Mouse (Mus musculus): ENCODE results near the gene Mapk9. TPM values are rescaled to one million over a fixed set of nuclear protein-coding genes. Genes with fewer than 3 reads are reported as not detected.

Gene Mapk9
- polyA plus RNA-seq, 1 experiment from 2014 or later, result 43.6 TPM

DNA sequence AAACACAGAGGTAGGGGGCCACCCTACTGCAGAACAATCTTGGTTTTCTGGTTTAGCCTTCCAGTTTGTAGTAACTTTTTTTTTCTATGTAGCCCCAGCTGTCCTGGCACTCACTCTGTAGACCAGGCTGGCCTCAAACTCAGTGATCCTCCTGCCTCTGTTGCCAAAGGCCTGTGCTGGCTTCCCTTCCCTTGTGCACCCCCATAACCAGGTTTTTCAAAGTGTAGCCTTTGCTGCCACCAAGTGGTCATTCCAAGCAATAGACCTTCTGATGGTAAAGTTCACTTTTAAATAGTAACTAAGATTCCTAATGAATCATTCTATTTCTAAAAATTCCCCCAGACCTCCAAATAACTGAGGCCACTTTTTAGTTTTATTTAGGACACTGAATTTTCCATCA, 23.2 kb downstream of the Mapk9 start:
- no peak overlapping the region for H3K4me2 ChIP-seq (ENCODE audit: low read length)
- H3K4me1 ChIP-seq (ENCODE audit: control insufficient read depth, insufficient read depth, low read length), result no peaks in the 10 kb centered on the region
- no peak overlapping the region for H3K27ac ChIP-seq (ENCODE audit: low read depth, low read length)
- ATAC-seq (peak; percentile 68; the same call in 1 of the 2 replicates), DNase-seq (ENCODE audit: low spot score) (peak; percentile 81)
- no peak overlapping the region for H3K4me3 ChIP-seq (ENCODE audit: low read depth, low read length)
- peaks cover 56% of the 10 kb centered on the region for H3K36me3 ChIP-seq (ENCODE audit: control insufficient read depth, insufficient read depth, low read length)
- H3K27me3 ChIP-seq (replicated peaks; ENCODE audit: control insufficient read depth, insufficient read depth, low read length), result no peaks in the 10 kb centered on the region
- no peak overlapping the region for H3K9ac ChIP-seq (ENCODE audit: low read length)
- H3K9me3 ChIP-seq (replicated peaks; ENCODE audit: control insufficient read depth, low read length), result no peaks in the 10 kb centered on the region

DNA sequence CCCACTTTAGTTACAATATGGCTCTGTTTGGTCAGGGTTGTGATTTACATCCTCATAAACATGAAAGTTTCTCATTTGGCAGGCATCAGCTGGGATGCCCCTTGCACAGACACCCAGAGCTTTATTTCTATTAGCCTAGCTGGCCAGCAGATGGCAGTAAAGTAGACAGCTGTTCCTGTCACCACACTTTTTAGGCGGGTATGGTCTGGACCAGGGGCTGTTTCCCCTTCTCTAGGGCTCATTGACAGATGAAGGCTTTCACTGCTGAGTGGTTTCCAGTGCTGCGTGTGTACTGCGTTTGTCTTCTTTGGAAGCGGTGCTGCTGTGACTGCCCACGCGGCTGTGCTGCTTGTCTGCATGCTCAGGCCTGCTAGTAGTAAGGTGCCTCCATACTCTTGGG, 25.4 kb downstream of the Mapk9 start:
- H3K9ac ChIP-seq (ENCODE audit: low read length), result no peak overlapping the region
- no peak overlapping the region for H3K4me3 ChIP-seq (ENCODE audit: low read depth, low read length)
- no peak overlapping the region for H3K4me2 ChIP-seq (ENCODE audit: low read length)
- H3K9me3 ChIP-seq (replicated peaks; ENCODE audit: control insufficient read depth, low read length), result no peaks in the 10 kb centered on the region
- peaks cover 55% of the 10 kb centered on the region for H3K36me3 ChIP-seq (ENCODE audit: control insufficient read depth, insufficient read depth, low read length)
- ATAC-seq, result peak; percentile 67; the same call in 1 of the 2 replicates
- H3K4me1 ChIP-seq (ENCODE audit: control insufficient read depth, insufficient read depth, low read length), result peaks cover under 1% of the 10 kb centered on the region; the same call in 1 of the 2 replicates
- H3K27me3 ChIP-seq (replicated peaks; ENCODE audit: control insufficient read depth, insufficient read depth, low read length), result no peaks in the 10 kb centered on the region
- no peak overlapping the region for H3K27ac ChIP-seq (ENCODE audit: low read depth, low read length)
- WGBS, result 56% methylated on average over 6 of the region's 6 CpGs
- peak; percentile 78 for DNase-seq (ENCODE audit: low spot score)

DNA sequence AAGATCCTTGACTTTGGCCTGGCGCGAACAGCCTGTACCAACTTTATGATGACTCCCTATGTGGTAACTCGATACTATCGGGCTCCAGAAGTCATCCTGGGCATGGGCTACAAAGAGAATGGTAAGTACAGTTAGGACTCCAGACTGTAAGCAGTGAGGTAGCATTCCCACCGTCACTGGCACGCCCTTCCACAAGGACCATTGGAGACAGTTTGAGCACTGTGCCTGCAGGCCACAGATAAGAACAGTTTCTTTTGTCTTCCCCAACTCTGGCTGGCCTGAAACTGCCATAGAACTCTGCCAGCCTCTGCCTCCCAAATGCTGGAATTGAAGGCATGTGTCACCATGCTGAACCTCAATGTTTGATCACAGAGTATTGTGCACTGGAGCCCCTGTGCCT, 26.2 kb downstream of the Mapk9 start:
- peaks cover 8% of the 10 kb centered on the region; the same call in 1 of the 2 replicates for H3K4me1 ChIP-seq (ENCODE audit: control insufficient read depth, insufficient read depth, low read length)
- DNase-seq (ENCODE audit: low spot score), result no peak
- no peak overlapping the region for H3K27ac ChIP-seq (ENCODE audit: low read depth, low read length)
- H3K9ac ChIP-seq (ENCODE audit: low read length), result no peak overlapping the region
- no peak for ATAC-seq
- no peaks in the 10 kb centered on the region for H3K27me3 ChIP-seq (replicated peaks; ENCODE audit: control insufficient read depth, insufficient read depth, low read length)
- peaks cover 49% of the 10 kb centered on the region for H3K36me3 ChIP-seq (ENCODE audit: control insufficient read depth, insufficient read depth, low read length)
- H3K9me3 ChIP-seq (replicated peaks; ENCODE audit: control insufficient read depth, low read length), result no peaks in the 10 kb centered on the region
- H3K4me3 ChIP-seq (ENCODE audit: low read depth, low read length), result no peak overlapping the region
- no peak overlapping the region for H3K4me2 ChIP-seq (ENCODE audit: low read length)
- 93% methylated on average over 6 of the region's 6 CpGs for WGBS

DNA sequence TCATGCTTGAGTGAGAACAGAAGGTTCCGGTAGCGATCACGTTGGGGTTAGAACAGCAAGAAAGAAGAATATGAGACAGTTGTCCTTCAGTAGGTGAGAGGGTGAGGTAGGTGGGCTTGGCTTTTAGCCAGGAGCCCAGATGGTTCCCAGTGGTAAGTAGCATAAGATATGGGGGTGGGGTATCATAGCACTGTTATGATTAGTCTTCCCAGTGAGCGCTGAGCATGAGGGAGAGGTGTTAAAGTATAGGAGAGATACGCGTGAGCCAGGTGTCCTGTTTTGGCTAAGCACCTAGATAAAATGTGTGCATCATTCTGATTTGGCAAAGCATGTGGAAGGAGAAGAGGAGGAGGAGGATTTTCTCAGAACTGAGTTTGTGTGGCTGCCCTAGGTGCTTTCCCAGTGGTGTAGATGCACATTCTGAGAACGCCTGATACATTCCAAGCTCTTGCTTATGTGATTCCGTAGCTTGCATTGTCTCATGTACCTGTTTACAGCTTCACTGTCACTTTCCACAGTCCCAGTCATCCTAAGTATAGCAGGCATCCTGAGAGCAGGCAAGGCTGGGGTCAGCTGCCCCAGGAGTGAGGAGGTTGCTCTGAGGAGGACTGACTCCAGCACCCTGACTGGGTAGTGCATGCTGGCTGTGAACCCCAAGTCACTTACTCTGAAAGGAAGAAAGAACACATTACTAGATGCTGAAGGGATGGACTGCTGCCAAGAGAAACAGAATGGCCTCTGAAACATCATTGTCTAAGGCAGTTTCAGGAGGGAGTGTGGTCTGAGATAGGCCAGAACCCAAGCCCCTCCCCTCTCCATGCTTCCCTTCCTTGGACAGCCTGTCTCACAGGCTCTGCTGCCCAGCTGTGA, 30.6 kb downstream of the Mapk9 start:
- Histone ChIP-seq H3K9ac (ENCODE audit: low read length) (no peak overlapping the region), H3K4me1 (ENCODE audit: control insufficient read depth, insufficient read depth, low read length) (peaks cover 8% of the 10 kb centered on the region; the same call in 1 of the 2 replicates), H3K36me3 (ENCODE audit: control insufficient read depth, insufficient read depth, low read length) (peaks cover 62% of the 10 kb centered on the region), H3K9me3 (replicated peaks; ENCODE audit: control insufficient read depth, low read length) (no peaks in the 10 kb centered on the region), H3K27ac (ENCODE audit: low read depth, low read length) (peak overlapping the region; percentile 71), H3K4me3 (ENCODE audit: low read depth, low read length) (no peak overlapping the region), H3K27me3 (replicated peaks; ENCODE audit: control insufficient read depth, insufficient read depth, low read length) (no peaks in the 10 kb centered on the region), H3K4me2 (ENCODE audit: low read length) (no peak overlapping the region)
- DNase-seq (ENCODE audit: low spot score), result peak; percentile 57
- peak; percentile 69; the same call in 1 of the 2 replicates for ATAC-seq
- WGBS, result 76% methylated on average over 8 of the region's 8 CpGs

DNA sequence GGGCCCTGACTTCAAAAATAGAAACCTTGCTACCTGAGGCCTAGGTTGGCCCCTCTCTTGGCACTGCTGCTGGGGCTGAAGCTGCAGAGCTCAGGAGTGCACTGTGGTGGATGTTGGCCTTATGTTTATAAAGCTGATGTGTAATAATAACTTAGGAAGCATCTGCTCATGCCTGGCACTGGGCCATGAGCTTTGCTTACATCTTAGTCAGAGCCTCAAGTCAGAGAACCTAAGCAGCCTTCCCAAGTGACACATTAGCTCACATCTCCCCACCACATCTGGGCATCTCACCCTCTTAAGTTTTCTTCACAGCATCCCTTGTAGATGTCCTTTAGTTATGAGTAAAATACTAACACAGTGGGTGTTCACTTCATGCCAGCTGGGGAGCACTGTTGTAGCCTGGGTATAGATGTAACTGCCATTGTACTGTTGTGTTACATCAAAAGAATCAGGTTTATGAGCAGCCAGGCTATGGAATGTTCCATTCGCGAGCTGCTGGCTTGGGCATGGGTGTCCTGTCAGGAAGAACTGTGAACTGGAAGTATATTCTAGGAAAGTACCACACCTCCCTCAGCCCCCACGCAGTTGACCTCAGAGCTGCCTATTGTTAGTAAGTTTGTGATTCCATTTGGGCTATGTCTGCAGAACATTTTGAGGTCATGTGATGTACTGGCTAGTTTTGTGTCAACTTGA, 33.5 kb downstream of the Mapk9 start:
- Histone ChIP-seq H3K27ac (ENCODE audit: low read depth, low read length) (no peak overlapping the region), H3K4me3 (ENCODE audit: low read depth, low read length) (no peak overlapping the region), H3K9me3 (replicated peaks; ENCODE audit: control insufficient read depth, low read length) (no peaks in the 10 kb centered on the region), H3K27me3 (replicated peaks; ENCODE audit: control insufficient read depth, insufficient read depth, low read length) (no peaks in the 10 kb centered on the region), H3K4me2 (ENCODE audit: low read length) (no peak overlapping the region), H3K4me1 (ENCODE audit: control insufficient read depth, insufficient read depth, low read length) (peaks cover 8% of the 10 kb centered on the region; the same call in 1 of the 2 replicates), H3K36me3 (ENCODE audit: control insufficient read depth, insufficient read depth, low read length) (peaks cover 53% of the 10 kb centered on the region), H3K9ac (ENCODE audit: low read length) (no peak overlapping the region)
- ATAC-seq (no peak), DNase-seq (ENCODE audit: low spot score) (no peak)
- 95% methylated on average over 3 of the region's 3 CpGs for WGBS

DNA sequence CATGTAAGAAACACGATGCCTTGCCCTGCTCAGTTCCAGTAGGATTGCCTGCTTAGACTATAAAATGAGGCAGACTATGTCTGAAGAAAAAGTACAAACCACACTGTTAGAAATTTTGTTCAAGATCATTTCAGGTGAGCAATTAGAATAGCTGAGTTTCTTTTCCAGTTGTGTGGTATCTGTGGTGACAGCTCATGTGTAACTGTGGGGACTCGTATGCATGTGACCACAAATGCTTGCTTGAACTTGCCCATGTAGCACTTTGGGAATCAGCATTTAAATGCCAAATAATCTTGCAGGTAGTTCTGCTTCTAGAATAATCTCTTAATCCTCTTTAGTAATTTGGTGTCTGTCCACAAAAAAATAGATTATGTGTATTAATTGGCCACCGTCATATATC, 36.8 kb downstream of the Mapk9 start:
- no peak overlapping the region for H3K4me3 ChIP-seq (ENCODE audit: low read depth, low read length)
- WGBS, result 93% methylated on average over 3 of the region's 3 CpGs
- H3K9ac ChIP-seq (ENCODE audit: low read length), result no peak overlapping the region
- H3K9me3 ChIP-seq (replicated peaks; ENCODE audit: control insufficient read depth, low read length), result no peaks in the 10 kb centered on the region
- ATAC-seq (no peak), DNase-seq (ENCODE audit: low spot score) (no peak)
- no peak overlapping the region for H3K27ac ChIP-seq (ENCODE audit: low read depth, low read length)
- H3K27me3 ChIP-seq (replicated peaks; ENCODE audit: control insufficient read depth, insufficient read depth, low read length), result no peaks in the 10 kb centered on the region
- H3K36me3 ChIP-seq (ENCODE audit: control insufficient read depth, insufficient read depth, low read length), result peaks cover 55% of the 10 kb centered on the region
- H3K4me2 ChIP-seq (ENCODE audit: low read length), result no peak overlapping the region
- H3K4me1 ChIP-seq (ENCODE audit: control insufficient read depth, insufficient read depth, low read length), result no peaks in the 10 kb centered on the region

DNA sequence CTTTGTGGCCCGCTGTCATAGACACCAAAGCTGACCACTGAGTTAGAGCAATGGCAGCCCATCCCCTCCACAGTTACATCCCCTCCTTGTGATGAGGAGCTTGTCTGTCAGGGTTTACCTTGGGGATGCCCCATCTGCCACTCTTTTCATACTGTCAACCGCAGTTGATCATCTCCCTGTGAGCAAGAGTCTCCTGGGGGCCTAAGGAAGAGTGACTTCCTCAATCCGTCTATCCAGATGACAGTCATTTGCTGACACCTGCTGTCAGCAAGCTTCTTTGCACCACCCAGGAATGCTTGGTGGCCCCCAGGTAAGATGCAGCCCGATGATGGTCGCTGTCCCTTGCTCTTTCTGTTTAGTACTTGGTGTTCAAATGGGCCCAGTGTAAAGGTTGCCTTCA, 41.9 kb downstream of the Mapk9 start:
- Histone ChIP-seq H3K27me3 (replicated peaks; ENCODE audit: control insufficient read depth, insufficient read depth, low read length) (no peaks in the 10 kb centered on the region), H3K27ac (ENCODE audit: low read depth, low read length) (no peak overlapping the region), H3K9ac (ENCODE audit: low read length) (no peak overlapping the region), H3K4me2 (ENCODE audit: low read length) (no peak overlapping the region), H3K4me1 (ENCODE audit: control insufficient read depth, insufficient read depth, low read length) (no peaks in the 10 kb centered on the region), H3K9me3 (replicated peaks; ENCODE audit: control insufficient read depth, low read length) (no peaks in the 10 kb centered on the region), H3K36me3 (ENCODE audit: control insufficient read depth, insufficient read depth, low read length) (peaks cover 23% of the 10 kb centered on the region), H3K4me3 (ENCODE audit: low read depth, low read length) (no peak overlapping the region)
- WGBS, result 86% methylated on average over 5 of the region's 5 CpGs
- no peak for ATAC-seq
- no peak for DNase-seq (ENCODE audit: low spot score)

DNA sequence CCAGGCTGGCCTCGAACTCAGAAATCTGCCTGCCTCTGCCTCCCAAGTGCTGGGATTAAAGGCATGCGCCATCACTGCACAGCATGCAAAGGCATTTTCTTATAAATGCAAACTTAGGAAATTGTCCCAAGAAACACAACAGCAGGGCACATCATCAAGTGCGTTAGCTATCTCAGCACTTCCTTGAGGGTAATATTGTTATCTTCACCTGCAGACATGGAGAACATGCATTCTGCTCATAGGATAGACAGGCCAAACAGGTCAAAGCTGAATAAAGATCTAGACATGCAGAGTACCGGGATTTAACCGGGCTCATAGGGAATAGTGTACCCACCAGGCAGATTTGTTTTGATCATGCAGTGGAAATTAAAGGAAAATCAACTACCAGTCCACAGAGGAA, 45.4 kb downstream of the Mapk9 start:
- no peaks in the 10 kb centered on the region for H3K9me3 ChIP-seq (replicated peaks; ENCODE audit: control insufficient read depth, low read length)
- H3K9ac ChIP-seq (ENCODE audit: low read length), result no peak overlapping the region
- 94% methylated on average over 5 of the region's 5 CpGs for WGBS
- DNase-seq (ENCODE audit: low spot score), result no peak
- H3K4me1 ChIP-seq (ENCODE audit: control insufficient read depth, insufficient read depth, low read length), result no peaks in the 10 kb centered on the region
- H3K27me3 ChIP-seq (replicated peaks; ENCODE audit: control insufficient read depth, insufficient read depth, low read length), result no peaks in the 10 kb centered on the region
- H3K4me2 ChIP-seq (ENCODE audit: low read length), result no peak overlapping the region
- no peak overlapping the region for H3K4me3 ChIP-seq (ENCODE audit: low read depth, low read length)
- no peak for ATAC-seq
- no peak overlapping the region for H3K27ac ChIP-seq (ENCODE audit: low read depth, low read length)
- H3K36me3 ChIP-seq (ENCODE audit: control insufficient read depth, insufficient read depth, low read length), result peaks cover 9% of the 10 kb centered on the region

DNA sequence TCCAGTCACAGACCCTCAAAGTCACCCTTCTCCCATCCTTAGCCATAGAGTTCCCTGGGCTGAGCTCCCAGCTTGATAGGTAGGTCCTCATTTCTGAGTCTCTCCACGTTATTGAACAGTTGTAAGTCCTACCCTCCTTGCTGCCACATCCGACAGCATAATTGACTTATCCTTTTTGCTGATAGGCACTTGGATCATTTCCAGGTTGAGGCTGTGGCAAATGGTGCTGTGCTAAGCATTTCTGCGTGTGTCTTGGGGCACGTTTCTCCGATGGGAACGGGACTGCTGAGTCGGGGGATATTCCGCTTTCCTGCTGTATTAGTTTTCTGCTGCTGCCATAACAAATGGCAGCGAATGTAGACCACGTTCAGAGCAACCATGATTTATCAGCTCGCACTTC, 47.3 kb downstream of the Mapk9 start:
- WGBS, result 66% methylated on average over 11 of the region's 11 CpGs
- Histone ChIP-seq H3K4me3 (ENCODE audit: low read depth, low read length) (no peak overlapping the region), H3K9me3 (replicated peaks; ENCODE audit: control insufficient read depth, low read length) (no peaks in the 10 kb centered on the region), H3K4me1 (ENCODE audit: control insufficient read depth, insufficient read depth, low read length) (no peaks in the 10 kb centered on the region), H3K36me3 (ENCODE audit: control insufficient read depth, insufficient read depth, low read length) (peaks cover 4% of the 10 kb centered on the region; the same call in 1 of the 2 replicates), H3K4me2 (ENCODE audit: low read length) (no peak overlapping the region), H3K27ac (ENCODE audit: low read depth, low read length) (no peak overlapping the region), H3K27me3 (replicated peaks; ENCODE audit: control insufficient read depth, insufficient read depth, low read length) (no peaks in the 10 kb centered on the region), H3K9ac (ENCODE audit: low read length) (no peak overlapping the region)
- DNase-seq (ENCODE audit: low spot score), result peak; percentile 56
- ATAC-seq, result no peak
